Mouse (Mus musculus) neural tube, embryonic 12.5 days (tissue): ENCODE results near the gene Nrxn1. TPM values are rescaled to one million over a fixed set of nuclear protein-coding genes. Genes with fewer than 3 reads are reported as not detected.

Experiments used
- ATAC-seq: fragments of 200-750 bp; cut with Nextera tagmentation; 2 replicates; pipeline ENCODE4 v1.8.0; 2017; ENCODE audit warnings: low read depth, mild to moderate bottlenecking, moderate TSS enrichment, moderate library complexity; ENCODE audit not compliant: low FRiP score
- H3K27ac ChIP-seq: fragments of 300-500 bp; sonication (generic); 2 replicates; pipeline ENCODE4 v1.5.1; 2016
- H3K27me3 ChIP-seq: fragments of 300-500 bp; sonication (generic); replicated peaks from 2 replicates; pipeline ENCODE4 v1.6.1; 2016; ENCODE audit warnings: mild to moderate bottlenecking
- H3K36me3 ChIP-seq: fragments of 300-500 bp; sonication (generic); 2 replicates; pipeline ENCODE4 v1.6.1; 2016; ENCODE audit warnings: mild to moderate bottlenecking
- H3K4me1 ChIP-seq: fragments of 300-500 bp; sonication (generic); 2 replicates; pipeline ENCODE4 v1.6.1; 2016
- H3K4me2 ChIP-seq: fragments of 300-500 bp; sonication (generic); replicated peaks from 2 replicates; pipeline ENCODE4 v1.6.1; 2016; ENCODE audit warnings: mild to moderate bottlenecking
- H3K4me3 ChIP-seq: fragments of 300-500 bp; sonication (generic); 2 replicates; pipeline ENCODE4 v1.5.1; 2016
- H3K9ac ChIP-seq: fragments of 300-500 bp; sonication (generic); 2 replicates; pipeline ENCODE4 v1.6.1; 2016; ENCODE audit warnings: mild to moderate bottlenecking
- H3K9me3 ChIP-seq: fragments of 300-500 bp; sonication (generic); 2 replicates; pipeline ENCODE4 v1.6.1; 2016; ENCODE audit warnings: mild to moderate bottlenecking
- WGBS: fragments of 180-500 bp; shearing (Covaris S2); methylation state at CpG from one replicate; pipeline ENCODE4 v1.1.7; 2016; 5-methylcytosine and 5-hydroxymethylcytosine counted together
- polyA plus RNA-seq: library from polyadenylated mRNA; unstranded; fragments of >200 nt; fragmentation: Nextera tagmentation; extraction: Ambion mirVana; gene quantifications from 2 replicates; pipeline ENCODE4 v1.2.1, GENCODE M21; 2016

Gene Nrxn1
- polyA plus RNA-seq, 1 experiment from 2014 or later = 62.1 TPM

DNA sequence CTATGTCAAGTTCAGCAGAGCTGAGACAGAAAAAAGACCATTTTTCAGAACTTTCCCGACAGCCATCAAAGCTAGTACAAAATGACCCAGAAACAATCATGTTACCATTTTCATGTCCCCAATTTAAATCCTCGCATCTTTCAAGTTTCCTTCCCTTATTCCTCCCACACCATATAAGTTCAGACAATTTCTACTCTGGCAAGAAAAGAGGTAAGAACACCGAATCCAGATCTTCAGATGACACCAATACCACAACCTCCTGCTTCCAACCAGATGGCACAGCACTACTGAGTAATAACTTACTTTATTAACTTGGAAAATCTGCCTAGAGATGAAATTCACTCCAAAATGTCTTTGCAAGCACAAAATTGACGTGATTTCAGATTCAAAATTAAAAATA lies 730.7 kb downstream of the Nrxn1 start:
- no peaks in the 10 kb centered on the region for H3K27me3 ChIP-seq
- WGBS = 86% methylated on average over 4 of the region's 4 CpGs
- no peak overlapping the region for H3K9ac ChIP-seq
- no peaks in the 10 kb centered on the region for H3K4me1 ChIP-seq
- no peaks in the 10 kb centered on the region for H3K9me3 ChIP-seq
- no peaks in the 10 kb centered on the region for H3K36me3 ChIP-seq
- no peak overlapping the region for H3K4me3 ChIP-seq
- no peak overlapping the region for H3K4me2 ChIP-seq
- ATAC-seq = no peak
- H3K27ac ChIP-seq = no peak overlapping the region

DNA sequence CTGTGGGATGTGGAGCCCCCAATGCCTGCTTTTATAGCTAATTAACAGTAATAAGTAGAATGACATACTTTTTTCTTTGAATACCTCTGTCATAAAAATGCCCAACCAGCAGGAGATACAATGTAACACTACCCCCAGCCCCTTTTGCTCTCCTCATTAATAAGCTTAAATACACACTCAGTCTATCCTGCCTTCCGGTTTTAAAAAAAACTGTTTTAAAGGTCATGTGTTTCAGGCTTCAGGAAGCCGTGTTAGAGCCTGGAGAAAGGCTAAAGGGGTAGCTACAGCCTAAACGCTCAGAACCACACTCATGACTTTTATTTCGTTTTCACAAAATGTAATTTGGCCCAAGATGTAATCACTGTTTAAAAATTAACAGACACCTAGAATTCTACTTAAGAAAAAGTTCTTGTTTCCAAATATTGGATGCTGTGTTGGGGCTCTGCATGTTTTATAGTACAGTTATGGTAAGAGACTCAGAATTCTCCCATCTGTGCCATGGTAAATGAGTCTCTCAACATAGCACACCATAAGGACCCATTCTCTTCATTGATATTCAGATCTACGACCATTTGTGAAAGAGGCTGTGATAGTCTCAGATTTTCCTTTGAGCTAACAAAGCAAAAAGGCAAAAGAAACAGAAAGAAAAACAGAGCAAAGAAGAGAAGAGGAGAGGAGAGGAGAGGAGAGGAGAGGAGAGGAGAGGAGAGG lies 743.3 kb downstream of the Nrxn1 start:
- no peak overlapping the region for H3K27ac ChIP-seq
- H3K9ac ChIP-seq = no peak overlapping the region
- H3K9me3 ChIP-seq = no peaks in the 10 kb centered on the region
- no peak overlapping the region for H3K4me2 ChIP-seq
- no peak for ATAC-seq
- H3K4me1 ChIP-seq = no peaks in the 10 kb centered on the region
- H3K4me3 ChIP-seq = no peak overlapping the region
- no peaks in the 10 kb centered on the region for H3K36me3 ChIP-seq
- WGBS = 65% methylated on average over 5 of the region's 5 CpGs
- H3K27me3 ChIP-seq = no peaks in the 10 kb centered on the region

- H3K4me1 ChIP-seq = no peaks in the 10 kb centered on the region
- H3K9me3 ChIP-seq = no peaks in the 10 kb centered on the region
- no peaks in the 10 kb centered on the region for H3K27me3 ChIP-seq
- H3K27ac ChIP-seq = no peak overlapping the region
- H3K36me3 ChIP-seq = no peaks in the 10 kb centered on the region
- no peak overlapping the region for H3K9ac ChIP-seq
- H3K4me3 ChIP-seq = no peak overlapping the region
- no peak overlapping the region for H3K4me2 ChIP-seq
- 70% methylated on average over 3 of the region's 3 CpGs for WGBS
- no peak for ATAC-seq
Measured at GRCm38 (mm10) chr17:90346735-90347475, 746.0 kb downstream of the Nrxn1 start.

GRCm38 (mm10) chr17:90333445-90333844 lies 759.4 kb downstream of the Nrxn1 start:
- H3K27me3 ChIP-seq = no peaks in the 10 kb centered on the region
- H3K27ac ChIP-seq = no peak overlapping the region
- 79% methylated on average over 1 of the region's 1 CpGs for WGBS
- no peak for ATAC-seq
- no peaks in the 10 kb centered on the region for H3K9me3 ChIP-seq
- no peaks in the 10 kb centered on the region for H3K4me1 ChIP-seq
- H3K4me2 ChIP-seq = no peak overlapping the region
- no peaks in the 10 kb centered on the region for H3K36me3 ChIP-seq
- no peak overlapping the region for H3K4me3 ChIP-seq
- H3K9ac ChIP-seq = no peak overlapping the region

DNA sequence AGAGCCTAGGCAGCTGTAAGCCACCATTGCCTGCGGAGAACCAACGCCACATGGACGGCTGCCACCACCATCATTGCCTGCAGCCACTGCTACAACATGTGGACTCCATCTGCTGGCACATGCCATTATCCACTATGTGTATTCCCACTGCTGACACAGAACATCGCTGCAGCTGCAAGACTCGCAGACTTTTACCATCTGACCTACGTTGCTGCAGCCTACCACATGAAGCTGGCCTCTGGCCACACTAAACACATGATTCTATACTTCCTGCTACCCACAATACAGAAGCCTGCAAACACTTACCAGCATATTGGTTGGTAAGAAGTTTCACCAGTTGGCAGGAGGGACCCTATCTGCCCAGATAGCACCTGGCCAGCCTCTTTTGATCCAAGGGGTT lies 769.2 kb downstream of the Nrxn1 start:
- Histone ChIP-seq H3K4me2 (no peak overlapping the region), H3K27me3 (no peaks in the 10 kb centered on the region), H3K27ac (no peak overlapping the region), H3K36me3 (no peaks in the 10 kb centered on the region), H3K9ac (no peak overlapping the region), H3K9me3 (no peaks in the 10 kb centered on the region), H3K4me3 (no peak overlapping the region), H3K4me1 (no peaks in the 10 kb centered on the region)
- WGBS = 88% methylated on average over 6 of the region's 6 CpGs
- ATAC-seq = no peak

GRCm38 (mm10) chr17:90272225-90272624 lies 820.6 kb downstream of the Nrxn1 start:
- Histone ChIP-seq H3K27ac (no peak overlapping the region), H3K4me2 (no peak overlapping the region), H3K4me1 (no peaks in the 10 kb centered on the region), H3K9me3 (no peaks in the 10 kb centered on the region), H3K27me3 (no peaks in the 10 kb centered on the region), H3K36me3 (no peaks in the 10 kb centered on the region), H3K4me3 (no peak overlapping the region), H3K9ac (no peak overlapping the region)
- no peak for ATAC-seq
- WGBS = 61% methylated on average over 4 of the region's 4 CpGs

GRCm38 (mm10) chr17:90271165-90271564 lies 821.7 kb downstream of the Nrxn1 start:
- no peak for ATAC-seq
- Histone ChIP-seq H3K36me3 (no peaks in the 10 kb centered on the region), H3K27me3 (no peaks in the 10 kb centered on the region), H3K4me1 (no peaks in the 10 kb centered on the region), H3K9me3 (no peaks in the 10 kb centered on the region), H3K4me2 (no peak overlapping the region), H3K27ac (no peak overlapping the region), H3K4me3 (no peak overlapping the region), H3K9ac (no peak overlapping the region)
- 22% methylated on average over 4 of the region's 4 CpGs for WGBS

DNA sequence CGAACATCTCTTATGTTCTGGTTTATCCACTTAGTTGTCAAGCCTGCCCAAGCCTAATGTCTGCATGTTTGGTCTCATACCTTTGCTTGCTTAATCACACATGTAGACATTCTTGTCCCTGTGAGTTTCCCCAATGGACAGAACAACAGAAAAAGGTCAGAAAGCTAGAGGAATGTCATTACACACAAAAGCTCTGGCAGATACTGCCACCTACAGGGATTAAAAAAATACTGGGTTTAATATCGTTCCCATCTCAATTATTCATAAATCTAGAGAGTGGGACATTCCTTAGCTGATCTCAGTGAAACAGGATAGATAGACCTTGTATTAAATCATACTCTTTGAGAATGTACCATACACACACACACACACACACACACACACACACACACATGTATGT lies 823.7 kb downstream of the Nrxn1 start:
- Histone ChIP-seq H3K27ac (no peak overlapping the region), H3K9me3 (no peaks in the 10 kb centered on the region), H3K36me3 (no peaks in the 10 kb centered on the region), H3K4me2 (no peak overlapping the region), H3K27me3 (no peaks in the 10 kb centered on the region), H3K4me3 (no peak overlapping the region), H3K4me1 (no peaks in the 10 kb centered on the region), H3K9ac (no peak overlapping the region)
- 77% methylated on average over 2 of the region's 2 CpGs for WGBS
- ATAC-seq = no peak

GRCm38 (mm10) chr17:90253451-90254131 lies 839.3 kb downstream of the Nrxn1 start:
- H3K9me3 ChIP-seq = no peaks in the 10 kb centered on the region
- no peak overlapping the region for H3K9ac ChIP-seq
- H3K4me1 ChIP-seq = 0 out of 2 replicates have a peak, but pooled peaks cover 4% of the 10 kb centered on the region
- WGBS = 77% methylated on average over 5 of the region's 5 CpGs
- no peak overlapping the region for H3K27ac ChIP-seq
- ATAC-seq = no peak; the same call in 1 of the 2 replicates
- no peaks in the 10 kb centered on the region for H3K36me3 ChIP-seq
- no peak overlapping the region for H3K4me3 ChIP-seq
- no peaks in the 10 kb centered on the region for H3K27me3 ChIP-seq
- no peak overlapping the region for H3K4me2 ChIP-seq

- 71% methylated on average over 1 of the region's 1 CpGs for WGBS
- no peak overlapping the region for H3K27ac ChIP-seq
Measured at GRCm38 (mm10) chr17:90252196-90252595, 840.7 kb downstream of the Nrxn1 start.

DNA sequence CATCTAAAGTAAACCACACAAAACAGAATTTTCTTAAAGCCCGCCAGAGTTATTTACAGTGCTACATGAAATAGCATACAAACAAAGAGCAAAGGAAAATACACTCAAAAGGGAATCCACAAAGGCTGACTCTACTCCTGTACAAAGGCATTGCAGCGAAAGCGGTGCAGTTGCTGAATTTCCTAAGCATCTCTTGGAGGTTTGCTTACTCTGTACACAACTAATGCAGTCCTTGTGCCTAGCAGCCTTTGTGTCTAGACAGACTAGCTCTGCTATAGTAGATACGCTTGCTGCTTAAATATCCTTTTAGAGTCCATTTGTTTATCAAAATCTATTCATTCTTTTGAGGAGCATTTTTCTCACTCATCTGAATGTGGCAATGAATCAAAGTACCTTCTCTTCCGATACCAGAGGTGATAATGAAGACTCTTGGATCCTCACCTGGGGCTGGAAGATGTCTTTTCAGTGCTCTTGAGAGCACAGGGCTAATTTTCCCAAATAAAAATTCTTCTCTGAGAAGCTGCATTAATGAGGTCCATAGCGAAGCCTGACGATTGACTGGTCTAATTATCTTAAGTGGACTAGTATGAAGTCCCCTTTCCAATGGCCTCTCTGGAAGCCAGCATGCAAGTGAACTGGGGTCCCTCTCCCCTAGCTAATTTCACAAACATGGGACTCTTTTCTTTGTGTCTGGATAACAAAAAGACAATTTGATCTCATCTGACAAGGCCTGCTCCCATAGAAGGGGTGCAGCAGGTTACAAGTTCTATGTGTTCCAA lies 845.6 kb downstream of the Nrxn1 start:
- WGBS = 81% methylated on average over 7 of the region's 7 CpGs
- ATAC-seq = no peak

More at GRCm38 (mm10) chr17:90252196-90252595, 840.7 kb downstream of the Nrxn1 start:
- Histone ChIP-seq H3K4me2 (no peak overlapping the region), H3K9ac (no peak overlapping the region), H3K4me3 (no peak overlapping the region), H3K27me3 (no peaks in the 10 kb centered on the region), H3K36me3 (no peaks in the 10 kb centered on the region), H3K4me1 (0 out of 2 replicates have a peak, but pooled peaks cover 4% of the 10 kb centered on the region), H3K9me3 (no peaks in the 10 kb centered on the region)
- ATAC-seq = no peak

DNA sequence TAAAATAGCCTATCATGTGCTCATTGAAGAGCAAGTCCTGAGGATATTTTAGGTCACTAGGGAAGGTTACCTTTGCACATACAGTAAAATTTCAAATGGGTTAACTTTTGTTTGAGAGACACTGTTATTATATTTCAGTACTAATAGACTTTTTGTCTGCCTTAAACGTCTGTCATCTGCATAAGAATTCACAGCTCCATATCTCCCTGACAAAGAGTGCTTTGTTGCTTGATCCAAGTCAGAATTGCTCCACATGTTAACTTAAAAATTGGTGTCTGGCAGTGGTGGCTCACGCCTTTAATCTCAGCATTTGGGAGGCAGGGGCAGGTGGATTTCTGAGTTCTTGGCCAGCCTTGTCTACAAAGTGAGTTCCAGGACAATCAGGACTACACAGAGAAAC lies 848.5 kb downstream of the Nrxn1 start:
- Histone ChIP-seq H3K9me3 (no peaks in the 10 kb centered on the region), H3K36me3 (no peaks in the 10 kb centered on the region), H3K9ac (no peak overlapping the region), H3K4me1 (0 out of 2 replicates have a peak, but pooled peaks cover under 1% of the 10 kb centered on the region), H3K4me2 (no peak overlapping the region), H3K27ac (no peak overlapping the region), H3K27me3 (no peaks in the 10 kb centered on the region), H3K4me3 (no peak overlapping the region)
- ATAC-seq = no peak
- 54% methylated on average over 2 of the region's 2 CpGs for WGBS

More for the DNA sequence above, 845.6 kb downstream of the Nrxn1 start:
- no peaks in the 10 kb centered on the region for H3K27me3 ChIP-seq
- H3K9me3 ChIP-seq = no peaks in the 10 kb centered on the region
- H3K4me3 ChIP-seq = no peak overlapping the region
- no peak overlapping the region for H3K27ac ChIP-seq
- H3K4me2 ChIP-seq = no peak overlapping the region
- no peaks in the 10 kb centered on the region for H3K36me3 ChIP-seq
- 0 out of 2 replicates have a peak, but pooled peaks cover 4% of the 10 kb centered on the region for H3K4me1 ChIP-seq
- no peak overlapping the region for H3K9ac ChIP-seq
